Mouse (Mus musculus): ENCODE data around the gene Mfsd4a. TPM values are rescaled to one million over a fixed set of nuclear protein-coding genes. Genes with fewer than 3 reads are reported as not detected.

Mfsd4a gene
- polyA plus RNA-seq, 1 experiment from 2014 or later, result 3.7 TPM

GRCm38 (mm10) chr1:131973991-131974390 lies 93.9 kb downstream of the Mfsd4a start:
- ATAC-seq (no peak), DNase-seq (ENCODE audit: low spot score) (no peak)
- peaks cover 25% of the 10 kb centered on the region for H3K4me1 ChIP-seq (ENCODE audit: control insufficient read depth, insufficient read depth, low read length)
- H3K9ac ChIP-seq (ENCODE audit: low read length), result no peak overlapping the region
- no peaks in the 10 kb centered on the region for H3K27me3 ChIP-seq (replicated peaks; ENCODE audit: control insufficient read depth, insufficient read depth, low read length)
- WGBS, result 72% methylated on average over 6 of the region's 6 CpGs
- H3K36me3 ChIP-seq (ENCODE audit: control insufficient read depth, insufficient read depth, low read length), result no peaks in the 10 kb centered on the region
- no peak overlapping the region for H3K27ac ChIP-seq (ENCODE audit: low read depth, low read length)
- no peak overlapping the region for H3K4me2 ChIP-seq (ENCODE audit: low read length)
- H3K4me3 ChIP-seq (ENCODE audit: low read depth, low read length), result no peak overlapping the region
- H3K9me3 ChIP-seq (replicated peaks; ENCODE audit: control insufficient read depth, low read length), result no peaks in the 10 kb centered on the region

Other genes starting within 250 kb of the Mfsd4a start
- 11.9 and 14.5 TPM in 2 replicates for gene Slc41a1, start 240.6 kb downstream of the Mfsd4a start, polyA plus RNA-seq (2014; fragmentation: Nextera tagmentation; extraction: Ambion mirVana)
- gene Rab29, start 200.8 kb downstream of the Mfsd4a start, polyA plus RNA-seq (2014; fragmentation: Nextera tagmentation; extraction: Ambion mirVana), result 8.2 and 9.3 TPM in 2 replicates
- gene Nucks1, start 157.5 kb downstream of the Mfsd4a start, polyA plus RNA-seq (2014; fragmentation: Nextera tagmentation; extraction: Ambion mirVana), result 33.0 and 37.4 TPM in 2 replicates
- 1.5 and 1.8 TPM in 2 replicates for gene Slc45a3, start 105.1 kb downstream of the Mfsd4a start, polyA plus RNA-seq (2014; fragmentation: Nextera tagmentation; extraction: Ambion mirVana)
- 14.8 and 17.0 TPM in 2 replicates for gene Elk4, start 60.5 kb downstream of the Mfsd4a start, polyA plus RNA-seq (2014; fragmentation: Nextera tagmentation; extraction: Ambion mirVana)
- gene Cdk18, start 71.6 kb upstream of the Mfsd4a start, polyA plus RNA-seq (2014; fragmentation: Nextera tagmentation; extraction: Ambion mirVana), result 0.31 and 0.69 TPM in 2 replicates
- gene Lemd1, start 123.4 kb upstream of the Mfsd4a start, polyA plus RNA-seq (2014; fragmentation: Nextera tagmentation; extraction: Ambion mirVana), result 15.5 and 18.7 TPM in 2 replicates
- gene AC124108.1, start 123.4 kb upstream of the Mfsd4a start, polyA plus RNA-seq (2014; fragmentation: Nextera tagmentation; extraction: Ambion mirVana), result 2.2 and 2.9 TPM in 2 replicates
- gene Gm10188, start 161.7 kb upstream of the Mfsd4a start, polyA plus RNA-seq (2014; fragmentation: Nextera tagmentation; extraction: Ambion mirVana), result not detected in 2 replicates
- gene Klhdc8a, start 230.6 kb upstream of the Mfsd4a start, polyA plus RNA-seq (2014; fragmentation: Nextera tagmentation; extraction: Ambion mirVana), result 3.4 TPM in 2 replicates
- gene Nuak2, start 248.1 kb upstream of the Mfsd4a start, polyA plus RNA-seq (2014; fragmentation: Nextera tagmentation; extraction: Ambion mirVana), result 18.8 and 20.1 TPM in 2 replicates

All from forebrain, embryonic 14.5 days (tissue).